Mouse (Mus musculus): ENCODE results near the gene Hist1h4j. TPM values are rescaled to one million over a fixed set of nuclear protein-coding genes. Genes with fewer than 3 reads are reported as not detected.
"Not testable (repeated sequence)": the region's sequence is repeated elsewhere in the genome, so short reads cannot be mapped to it uniquely, and the experiment has no call there.

Hist1h4j gene
- polyA plus RNA-seq, 1 experiment, result 2.4 TPM

DNA sequence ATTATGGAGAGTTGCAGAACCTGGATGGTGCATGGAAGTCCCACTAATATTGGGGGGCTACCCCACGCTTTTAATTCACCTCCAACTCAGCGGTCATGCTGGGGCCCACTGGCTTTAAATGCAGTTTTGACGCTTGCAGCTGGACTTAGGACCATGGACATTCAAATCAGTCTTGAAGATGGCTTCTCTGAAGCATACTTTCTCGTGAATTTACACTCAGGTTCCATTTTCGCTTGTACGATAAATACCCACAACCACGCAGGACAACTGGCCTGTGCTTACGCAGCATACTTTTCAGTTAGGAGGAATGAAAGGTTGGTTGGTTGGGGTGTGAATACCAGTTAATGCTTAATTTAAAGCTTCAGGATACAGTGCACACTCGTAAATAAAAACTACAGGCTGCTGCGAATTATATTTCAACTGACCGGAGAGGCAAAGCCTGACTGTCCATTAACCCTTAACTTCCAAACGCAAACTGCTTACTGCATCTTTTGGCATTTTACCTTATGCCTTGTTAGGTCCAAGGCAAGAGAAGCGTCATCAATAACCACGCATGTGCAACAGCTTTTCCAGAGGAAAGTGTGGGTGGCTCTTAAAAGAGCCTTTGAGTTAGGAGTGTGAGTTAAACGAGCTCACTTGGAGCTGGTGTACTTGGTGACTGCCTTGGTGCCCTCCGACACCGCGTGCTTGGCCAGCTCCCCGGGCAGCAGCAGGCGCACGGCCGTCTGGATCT lies 19.6 kb upstream of the Hist1h4j start:
- WGBS, result under 1% methylated on average over 22 of the region's 22 CpGs
- no peaks in the 10 kb centered on the region for H3K4me1 ChIP-seq (ENCODE audit: control insufficient read depth, insufficient read depth, low read length)
- TF ChIP-seq CTCF (IDR thresholded peaks at IDR 0.05; ENCODE audit: borderline replicate concordance, insufficient read depth, low read depth, low read length) (no peak), POLR2A (IDR thresholded peaks at IDR 0.05; ENCODE audit: borderline replicate concordance, insufficient read depth, low read length) (no peak)
- no peak for DNase-seq
- H3K27ac ChIP-seq (ENCODE audit: insufficient read depth, low read length), result no peak overlapping the region
- peak overlapping the region; percentile 32 for H3K4me3 ChIP-seq (replicated peaks; ENCODE audit: insufficient read depth, low read depth, low read length)
- H3K27me3 ChIP-seq (ENCODE audit: control insufficient read depth, insufficient read depth, low read length), result no peaks in the 10 kb centered on the region

DNA sequence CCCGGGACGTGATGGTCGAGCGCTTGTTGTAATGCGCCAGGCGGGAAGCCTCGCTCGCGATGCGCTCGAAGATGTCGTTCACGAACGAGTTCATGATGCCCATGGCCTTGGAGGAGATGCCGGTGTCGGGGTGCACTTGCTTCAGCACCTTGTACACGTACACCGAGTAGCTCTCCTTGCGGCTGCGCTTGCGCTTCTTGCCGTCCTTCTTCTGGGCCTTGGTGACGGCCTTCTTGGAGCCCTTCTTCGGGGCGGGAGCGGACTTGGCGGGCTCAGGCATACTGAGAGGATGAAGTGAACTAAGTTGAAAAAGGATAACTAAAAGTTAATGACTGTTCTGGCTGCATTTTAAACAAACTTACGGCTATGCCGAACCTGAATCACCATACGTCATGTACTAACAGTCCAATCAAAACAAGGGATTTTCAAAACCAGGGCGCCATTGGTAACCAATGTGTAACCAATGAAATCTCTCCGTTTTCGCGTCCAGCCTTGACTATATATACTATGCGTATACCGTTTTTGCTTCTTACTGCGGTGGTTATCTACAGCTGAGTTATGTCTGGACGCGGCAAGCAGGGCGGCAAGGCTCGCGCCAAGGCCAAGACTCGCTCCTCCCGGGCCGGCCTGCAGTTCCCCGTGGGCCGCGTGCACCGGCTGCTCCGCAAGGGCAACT lies 18.9 kb upstream of the Hist1h4j start, which contains the start of the genes Hist1h2bl and Hist1h2ai:
TSS of gene Hist1h2bl (minus strand) at position 280 of the 676 bp plus-strand sequence.
TSS of gene Hist1h2ai (plus strand) at position 559 of the 676 bp plus-strand sequence.
- peak within 1 kb of the TSS; percentile 78 for H3K4me3 ChIP-seq (replicated peaks; ENCODE audit: insufficient read depth, low read depth, low read length)
- not testable (repeated sequence) for H3K27me3 ChIP-seq (ENCODE audit: control insufficient read depth, insufficient read depth, low read length); H3K27ac ChIP-seq (ENCODE audit: insufficient read depth, low read length); H3K4me1 ChIP-seq (ENCODE audit: control insufficient read depth, insufficient read depth, low read length)
- DNase-seq, result peak; percentile 84 to 94
- TF ChIP-seq POLR2A (IDR thresholded peaks at IDR 0.05; ENCODE audit: borderline replicate concordance, insufficient read depth, low read length), result peak; percentile 90
- 2% methylated on average over 39 of the region's 50 CpGs for WGBS

DNA sequence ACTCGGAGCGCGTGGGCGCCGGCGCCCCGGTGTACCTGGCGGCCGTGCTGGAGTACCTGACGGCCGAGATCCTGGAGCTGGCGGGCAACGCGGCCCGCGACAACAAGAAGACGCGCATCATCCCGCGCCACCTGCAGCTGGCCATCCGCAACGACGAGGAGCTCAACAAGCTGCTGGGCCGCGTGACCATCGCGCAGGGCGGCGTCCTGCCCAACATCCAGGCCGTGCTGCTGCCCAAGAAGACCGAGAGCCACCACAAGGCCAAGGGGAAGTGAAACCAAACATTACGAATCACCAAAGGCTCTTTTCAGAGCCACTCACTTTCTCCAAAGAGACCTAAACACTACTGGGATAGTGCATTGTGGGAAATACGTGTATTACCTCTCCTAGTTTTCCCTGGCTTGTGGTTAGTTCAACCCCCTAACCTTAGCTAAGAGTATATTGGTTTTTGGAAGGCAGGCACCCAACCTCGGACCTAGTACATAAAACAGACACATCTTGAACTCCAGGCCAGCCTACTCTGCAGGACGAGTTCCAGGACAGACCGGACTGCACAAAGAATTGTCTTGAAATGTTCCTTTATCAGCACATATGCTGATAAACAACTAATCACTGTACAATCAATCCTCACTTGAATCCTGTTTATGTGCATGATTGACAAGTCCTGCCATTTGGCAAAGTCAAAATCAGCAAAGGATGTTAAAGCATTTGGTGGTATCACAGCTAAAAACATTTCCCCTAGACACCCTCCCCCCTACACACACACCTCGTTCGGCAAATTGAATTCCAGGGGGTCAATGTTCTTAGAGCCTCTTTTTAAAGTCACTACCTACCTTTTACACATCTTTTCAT lies 18.1 kb upstream of the Hist1h4j start:
- not testable (repeated sequence) for H3K4me1 ChIP-seq (ENCODE audit: control insufficient read depth, insufficient read depth, low read length); H3K27ac ChIP-seq (ENCODE audit: insufficient read depth, low read length); H3K27me3 ChIP-seq (ENCODE audit: control insufficient read depth, insufficient read depth, low read length)
- 1% methylated on average over 15 of the region's 38 CpGs for WGBS
- peak overlapping the region; percentile 39 for H3K4me3 ChIP-seq (replicated peaks; ENCODE audit: insufficient read depth, low read depth, low read length)
- DNase-seq, result peak in 1 of 2 experiments; percentile 29

DNA sequence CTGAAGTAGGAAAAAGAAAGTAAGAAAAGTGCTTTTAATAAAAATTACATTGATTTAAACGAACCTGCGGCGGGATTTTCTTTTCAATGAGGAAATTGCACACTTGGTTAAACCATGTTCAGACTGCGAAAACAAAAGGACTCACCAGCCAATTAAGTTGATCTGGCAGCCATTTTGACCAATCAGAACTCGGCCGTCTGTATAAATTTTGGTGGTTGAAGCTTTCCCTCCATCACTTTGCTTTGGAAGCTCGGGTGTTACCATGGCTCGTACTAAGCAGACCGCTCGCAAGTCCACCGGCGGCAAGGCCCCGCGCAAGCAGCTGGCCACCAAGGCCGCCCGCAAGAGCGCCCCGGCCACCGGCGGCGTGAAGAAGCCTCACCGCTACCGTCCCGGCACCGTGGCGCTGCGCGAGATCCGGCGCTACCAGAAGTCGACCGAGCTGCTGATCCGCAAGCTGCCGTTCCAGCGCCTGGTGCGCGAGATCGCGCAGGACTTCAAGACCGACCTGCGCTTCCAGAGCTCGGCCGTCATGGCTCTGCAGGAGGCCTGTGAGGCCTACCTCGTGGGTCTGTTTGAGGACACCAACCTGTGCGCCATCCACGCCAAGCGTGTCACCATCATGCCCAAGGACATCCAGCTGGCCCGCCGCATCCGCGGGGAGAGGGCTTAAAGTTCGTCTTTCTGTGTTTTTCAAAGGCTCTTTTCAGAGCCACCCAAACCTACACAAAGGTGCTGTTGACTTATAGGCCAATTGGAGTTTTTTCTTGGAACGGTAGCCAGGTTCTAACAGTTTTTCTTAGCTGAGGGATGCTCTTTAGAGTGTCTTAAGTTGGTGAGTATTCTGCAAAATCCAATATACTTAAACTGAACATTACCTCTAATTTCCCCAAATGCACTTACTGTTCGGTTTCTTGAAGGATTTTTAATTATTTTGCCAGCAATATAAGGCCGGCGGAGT lies 17.2 kb upstream of the Hist1h4j start, which contains the start of gene Hist1h3h:
TSS of gene Hist1h3h (plus strand) at position 263 of the 961 bp plus-strand sequence.
- DNase-seq, result peak; percentile 77 to 82
- WGBS, result 5% methylated on average over 29 of the region's 56 CpGs
- not testable (repeated sequence) for H3K27ac ChIP-seq (ENCODE audit: insufficient read depth, low read length); H3K4me1 ChIP-seq (ENCODE audit: control insufficient read depth, insufficient read depth, low read length); H3K27me3 ChIP-seq (ENCODE audit: control insufficient read depth, insufficient read depth, low read length)
- TF ChIP-seq POLR2A (IDR thresholded peaks at IDR 0.05; ENCODE audit: borderline replicate concordance, insufficient read depth, low read length), result peak; percentile 64; the same call in 1 of the 2 replicates
- peak within 1 kb of the TSS; percentile 39 for H3K4me3 ChIP-seq (replicated peaks; ENCODE audit: insufficient read depth, low read depth, low read length)

DNA sequence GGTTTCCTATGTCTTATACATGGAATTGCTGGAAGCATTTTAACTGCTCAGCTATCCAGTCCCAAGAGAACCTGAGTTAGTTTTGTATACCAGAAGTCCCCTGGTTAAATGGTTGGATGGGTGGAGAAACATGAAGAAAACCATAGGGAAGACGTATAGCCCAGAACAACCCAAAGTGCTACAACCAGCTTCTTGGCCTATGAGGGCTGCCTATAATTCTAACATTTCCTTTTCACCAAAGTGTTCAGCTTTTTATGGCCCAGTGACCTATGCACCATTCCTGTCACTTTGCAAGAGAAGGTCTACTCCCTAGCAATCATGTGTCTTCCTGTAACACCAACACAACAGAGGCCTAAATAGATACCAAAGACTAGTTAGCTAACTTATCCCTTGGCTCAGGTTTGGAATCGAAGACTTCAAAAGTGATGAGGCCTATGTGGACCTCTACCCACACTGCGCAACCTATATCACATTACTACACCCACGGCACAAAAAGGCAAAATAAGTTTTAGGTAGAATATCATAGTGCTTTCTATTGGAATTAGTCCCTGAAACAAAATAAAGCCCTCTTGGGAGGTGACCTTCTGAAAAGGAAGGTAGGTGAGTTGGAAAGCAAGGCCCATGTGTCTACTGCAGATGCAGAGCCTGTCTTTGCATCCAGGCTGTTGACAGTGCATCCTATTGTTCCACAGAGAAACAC lies 16.3 kb upstream of the Hist1h4j start:
- WGBS, result 78% methylated on average over 4 of the region's 4 CpGs
- no peaks in the 10 kb centered on the region for H3K27me3 ChIP-seq (ENCODE audit: control insufficient read depth, insufficient read depth, low read length)
- no peak overlapping the region for H3K4me3 ChIP-seq (replicated peaks; ENCODE audit: insufficient read depth, low read depth, low read length)
- no peak for TF ChIP-seq CTCF (IDR thresholded peaks at IDR 0.05; ENCODE audit: borderline replicate concordance, insufficient read depth, low read depth, low read length)
- TF ChIP-seq POLR2A (IDR thresholded peaks at IDR 0.05; ENCODE audit: borderline replicate concordance, insufficient read depth, low read length), result no peak
- DNase-seq, result no peak
- no peaks in the 10 kb centered on the region for H3K4me1 ChIP-seq (ENCODE audit: control insufficient read depth, insufficient read depth, low read length)
- no peak overlapping the region for H3K27ac ChIP-seq (ENCODE audit: insufficient read depth, low read length)

DNA sequence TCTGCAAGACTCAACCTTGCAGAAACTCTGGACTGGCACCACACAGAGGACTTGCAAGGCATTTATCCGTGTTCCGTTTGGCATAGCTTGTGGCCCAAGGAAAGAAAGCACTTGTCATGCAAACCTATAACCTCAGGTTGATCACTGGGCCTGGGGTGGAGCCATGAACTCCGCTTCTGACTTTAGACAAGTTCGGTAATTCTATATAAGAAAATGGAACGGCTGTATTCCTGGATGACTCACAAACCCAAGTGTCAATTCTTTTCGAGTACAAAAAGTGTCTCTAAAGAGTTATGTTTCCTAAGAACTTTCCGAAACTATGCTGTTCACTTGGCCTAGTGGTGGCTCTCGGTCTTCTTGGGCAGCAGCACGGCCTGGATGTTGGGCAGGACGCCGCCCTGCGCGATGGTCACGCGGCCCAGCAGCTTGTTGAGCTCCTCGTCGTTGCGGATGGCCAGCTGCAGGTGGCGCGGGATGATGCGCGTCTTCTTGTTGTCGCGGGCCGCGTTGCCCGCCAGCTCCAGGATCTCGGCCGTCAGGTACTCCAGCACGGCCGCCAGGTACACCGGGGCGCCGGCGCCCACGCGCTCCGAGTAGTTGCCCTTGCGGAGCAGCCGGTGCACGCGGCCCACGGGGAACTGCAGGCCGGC lies 13.6 kb upstream of the Hist1h4j start:
- DNase-seq; H3K27me3 ChIP-seq (ENCODE audit: control insufficient read depth, insufficient read depth, low read length); H3K27ac ChIP-seq (ENCODE audit: insufficient read depth, low read length); H3K4me1 ChIP-seq (ENCODE audit: control insufficient read depth, insufficient read depth, low read length): not testable (repeated sequence)
- peak overlapping the region; percentile 33 for H3K4me3 ChIP-seq (replicated peaks; ENCODE audit: insufficient read depth, low read depth, low read length)
- 1% methylated on average over 25 of the region's 44 CpGs for WGBS

Data from cerebellum, adult 2 months (tissue).